Mouse (Mus musculus) hindbrain, embryonic 16.5 days (tissue): ENCODE data around the gene Mtss1l. TPM values are rescaled to one million over a fixed set of nuclear protein-coding genes. Genes with fewer than 3 reads are reported as not detected.

ENCODE experiments used
- ATAC-seq: fragments of 200-750 bp; cut with Nextera tagmentation; 2 replicates; pipeline ENCODE4 v1.8.0; 2017; ENCODE audit warnings: moderate TSS enrichment, moderate library complexity
- H3K27ac ChIP-seq: fragments of 300-500 bp; sonication (generic); 2 replicates; pipeline ENCODE4 v1.5.1; 2014; ENCODE audit warnings: low read depth, mild to moderate bottlenecking, control low read depth, low read length, moderate library complexity
- H3K27me3 ChIP-seq: fragments of 300-500 bp; sonication (generic); replicated peaks from 2 replicates; pipeline ENCODE4 v1.6.1; 2014; ENCODE audit warnings: low read length; ENCODE audit not compliant: control insufficient read depth, insufficient read depth
- H3K36me3 ChIP-seq: fragments of 300-500 bp; sonication (generic); 2 replicates; pipeline ENCODE4 v1.6.1; 2014; ENCODE audit warnings: mild to moderate bottlenecking, low read length, moderate library complexity, mixed read lengths; ENCODE audit not compliant: control insufficient read depth, insufficient read depth
- H3K4me1 ChIP-seq: fragments of 300-500 bp; sonication (generic); 2 replicates; pipeline ENCODE4 v1.6.1; 2014; ENCODE audit warnings: low read depth, low read length; ENCODE audit not compliant: control insufficient read depth, insufficient read depth
- H3K4me2 ChIP-seq: fragments of 300-500 bp; sonication (generic); 2 replicates; pipeline ENCODE4 v1.6.1; 2014; ENCODE audit warnings: mild to moderate bottlenecking, low read length, control low read depth, moderate library complexity
- H3K4me3 ChIP-seq: fragments of 300-500 bp; sonication (generic); 2 replicates; pipeline ENCODE4 v1.5.1; 2014; ENCODE audit warnings: mild to moderate bottlenecking, low read length, control low read depth, moderate library complexity
- H3K9ac ChIP-seq: fragments of 300-500 bp; sonication (generic); 2 replicates; pipeline ENCODE4 v1.6.1; 2014; ENCODE audit warnings: low read depth, mild to moderate bottlenecking, control low read depth, low read length, moderate library complexity
- H3K9me3 ChIP-seq: fragments of 300-500 bp; sonication (generic); 2 replicates; pipeline ENCODE4 v1.6.1; 2014; ENCODE audit warnings: mild to moderate bottlenecking, low read length, moderate library complexity; ENCODE audit not compliant: control insufficient read depth
- WGBS: fragments of 180-500 bp; shearing (Covaris S2); extraction: QIAGEN DNeasy Blood & Tissue Kit; methylation state at CpG from one replicate; pipeline ENCODE4 v1.1.7; 2014; 5-methylcytosine and 5-hydroxymethylcytosine counted together
- polyA plus RNA-seq: library from polyadenylated mRNA; unstranded; fragments of >200 nt; fragmentation: Nextera tagmentation; extraction: Ambion mirVana; gene quantifications from 2 replicates; pipeline ENCODE4 v1.2.1, GENCODE M21; 2015

The Mtss1l gene
- polyA plus RNA-seq, 1 experiment from 2014 or later: 28.8 TPM

GRCm38 (mm10) chr8:110714827-110715519 lies 6.3 kb upstream of the Mtss1l start:
- no peak for ATAC-seq
- H3K27ac ChIP-seq: peak overlapping the region; percentile 79
- no peak overlapping the region for H3K4me2 ChIP-seq
- WGBS: 59% methylated on average over 15 of the region's 15 CpGs
- H3K4me3 ChIP-seq: no peak overlapping the region
- no peaks in the 10 kb centered on the region for H3K9me3 ChIP-seq
- no peaks in the 10 kb centered on the region for H3K27me3 ChIP-seq
- peaks cover 53% of the 10 kb centered on the region for H3K4me1 ChIP-seq
- peak overlapping the region; percentile 38; the same call in 1 of the 2 replicates for H3K9ac ChIP-seq
- peaks cover 10% of the 10 kb centered on the region; the same call in 1 of the 2 replicates for H3K36me3 ChIP-seq

DNA sequence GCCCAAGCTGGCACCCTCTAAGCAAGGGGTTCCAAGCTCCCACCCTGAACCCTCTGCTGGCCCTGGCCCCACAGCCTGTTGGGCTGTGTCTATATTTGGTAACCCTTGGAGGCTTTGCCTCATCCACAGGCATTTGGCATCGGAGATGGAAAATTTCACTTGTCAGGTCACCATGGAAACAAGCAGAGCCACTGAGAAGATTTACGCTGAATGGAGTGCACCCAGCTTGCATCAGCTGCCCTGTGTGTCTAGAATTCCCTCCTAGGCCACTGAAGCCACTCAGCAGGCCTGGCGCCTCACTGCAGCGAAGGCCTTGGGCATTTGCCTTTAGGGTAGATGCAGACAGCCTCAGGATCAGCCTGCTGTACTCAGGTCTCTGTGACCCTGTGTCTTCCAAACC lies 5.2 kb upstream of the Mtss1l start:
- Histone ChIP-seq H3K9me3 (no peaks in the 10 kb centered on the region), H3K27me3 (no peaks in the 10 kb centered on the region), H3K9ac (peak overlapping the region; percentile 35; the same call in 1 of the 2 replicates), H3K4me1 (peaks cover 60% of the 10 kb centered on the region), H3K4me3 (no peak overlapping the region), H3K36me3 (peaks cover 10% of the 10 kb centered on the region; the same call in 1 of the 2 replicates), H3K27ac (peak overlapping the region; percentile 79), H3K4me2 (no peak overlapping the region)
- WGBS: 39% methylated on average over 4 of the region's 4 CpGs
- peak; percentile 63 for ATAC-seq

DNA sequence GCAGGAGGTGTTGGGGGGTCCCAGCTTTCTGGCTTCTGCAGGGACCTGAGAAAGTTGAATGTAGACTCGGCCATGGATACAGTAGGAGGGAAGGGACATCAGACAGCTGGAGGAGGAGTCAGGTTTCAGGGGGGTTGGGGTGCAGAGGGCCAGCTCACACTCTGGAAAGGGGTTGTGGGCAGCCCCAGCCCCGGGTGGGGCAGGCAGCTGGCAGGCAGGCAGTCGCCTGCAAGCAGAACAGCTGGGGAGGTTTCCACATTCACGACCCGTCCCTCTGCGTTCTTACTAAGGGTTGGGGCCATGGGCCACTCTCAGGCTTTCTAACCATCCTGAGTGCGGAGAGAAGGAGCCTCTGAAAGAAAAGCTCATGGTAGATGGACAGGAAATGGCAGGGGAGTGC lies 4.1 kb upstream of the Mtss1l start:
- H3K4me2 ChIP-seq: no peak overlapping the region
- peaks cover 56% of the 10 kb centered on the region for H3K4me1 ChIP-seq
- H3K36me3 ChIP-seq: 0 out of 2 replicates have a peak, but pooled peaks cover 4% of the 10 kb centered on the region
- no peak for ATAC-seq
- H3K4me3 ChIP-seq: no peak overlapping the region
- 0 out of 2 replicates have a peak overlapping the region, but pooled peaks have one; percentile 29 for H3K27ac ChIP-seq
- H3K9ac ChIP-seq: no peak overlapping the region
- no peaks in the 10 kb centered on the region for H3K9me3 ChIP-seq
- WGBS: 63% methylated on average over 7 of the region's 7 CpGs
- no peaks in the 10 kb centered on the region for H3K27me3 ChIP-seq

DNA sequence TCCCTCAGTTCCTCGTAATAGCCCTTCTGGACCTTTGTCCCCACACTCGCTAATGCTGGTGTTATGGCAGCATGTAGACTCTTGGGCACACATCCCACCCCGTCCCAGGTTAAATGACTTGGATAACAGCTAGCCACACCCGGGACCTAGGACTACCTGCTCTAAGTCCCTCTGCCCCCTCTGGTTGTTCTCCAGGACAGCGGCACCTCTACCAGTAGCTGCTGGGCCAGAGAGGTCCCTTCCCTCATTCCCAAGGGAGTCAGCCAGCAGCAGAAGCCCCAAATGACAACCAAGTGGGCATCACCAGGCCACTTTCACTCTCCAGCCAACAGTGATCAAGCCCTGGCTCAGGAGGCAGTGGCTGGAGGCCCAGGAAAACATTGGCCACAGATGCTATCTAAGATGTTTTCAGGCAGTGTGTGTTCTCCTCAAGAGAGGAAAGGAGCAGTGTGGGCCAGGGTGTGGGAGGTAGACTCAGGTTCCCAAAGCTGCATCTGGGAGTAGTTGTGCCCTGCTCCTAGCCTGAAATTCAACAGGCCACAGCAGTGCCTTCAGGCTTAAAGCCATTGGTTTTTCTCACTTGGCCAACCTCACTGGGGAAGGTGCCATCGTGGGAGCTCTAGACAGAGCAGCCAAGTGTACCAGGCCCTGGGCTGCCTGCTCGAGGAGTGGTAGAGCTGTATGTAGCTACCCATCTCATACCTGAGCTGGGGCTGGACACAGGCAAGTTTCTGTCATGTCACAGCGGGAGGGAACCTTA lies 2.9 kb upstream of the Mtss1l start:
- Histone ChIP-seq H3K36me3 (no peaks in the 10 kb centered on the region), H3K27ac (peak overlapping the region; percentile 98), H3K27me3 (no peaks in the 10 kb centered on the region), H3K4me1 (peaks cover 66% of the 10 kb centered on the region), H3K9ac (peak overlapping the region; percentile 28; the same call in 1 of the 2 replicates), H3K9me3 (no peaks in the 10 kb centered on the region), H3K4me3 (no peak overlapping the region), H3K4me2 (no peak overlapping the region)
- WGBS: 84% methylated on average over 8 of the region's 8 CpGs
- no peak for ATAC-seq

DNA sequence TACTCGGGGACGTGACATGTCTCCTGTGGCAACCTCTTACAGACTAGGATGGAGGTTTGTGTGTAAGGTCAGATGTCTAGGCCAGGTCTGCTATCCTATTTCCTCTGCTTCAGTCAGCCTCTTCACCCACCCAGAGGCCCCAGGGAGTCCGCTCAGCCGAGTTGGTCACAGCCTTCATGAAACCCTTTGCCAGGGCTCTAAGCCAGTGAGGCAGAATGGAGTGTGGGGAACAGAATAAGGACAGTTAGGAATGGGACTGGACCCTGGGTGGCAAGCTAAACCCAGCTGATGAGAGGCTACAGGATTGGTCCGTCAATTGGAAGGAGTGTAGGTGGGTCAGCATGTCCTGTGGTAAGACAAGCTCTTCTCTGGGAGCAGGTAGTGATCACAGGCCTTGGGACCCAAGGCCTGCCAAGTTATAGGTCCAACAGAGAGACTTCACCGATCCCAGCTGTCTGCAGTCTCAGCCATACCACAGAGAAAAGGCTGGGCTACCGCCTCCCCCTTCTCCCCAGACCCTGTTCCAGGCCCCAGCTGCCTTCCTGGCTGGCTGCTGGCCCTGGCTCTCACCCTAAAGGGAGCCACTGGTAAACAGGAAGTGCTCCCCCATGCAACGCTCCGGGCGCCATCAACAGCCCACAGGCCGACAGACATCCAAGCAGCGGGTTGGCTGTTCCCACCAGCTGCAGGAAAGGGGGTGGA lies 2.2 kb upstream of the Mtss1l start:
- 34% methylated on average over 12 of the region's 12 CpGs for WGBS
- H3K27ac ChIP-seq: peak overlapping the region; percentile 98
- peaks cover 73% of the 10 kb centered on the region for H3K4me1 ChIP-seq
- ATAC-seq: peak; percentile 24
- H3K4me3 ChIP-seq: no peak overlapping the region
- H3K9me3 ChIP-seq: no peaks in the 10 kb centered on the region
- peak overlapping the region; percentile 99 for H3K9ac ChIP-seq
- H3K4me2 ChIP-seq: no peak overlapping the region
- no peaks in the 10 kb centered on the region for H3K36me3 ChIP-seq
- no peaks in the 10 kb centered on the region for H3K27me3 ChIP-seq

- H3K27ac ChIP-seq: peak overlapping the region; percentile 98
- no peaks in the 10 kb centered on the region for H3K36me3 ChIP-seq
- WGBS: 56% methylated on average over 6 of the region's 6 CpGs
- no peaks in the 10 kb centered on the region for H3K27me3 ChIP-seq
- peak overlapping the region; percentile 96 for H3K4me2 ChIP-seq
- peak overlapping the region; percentile 99 for H3K9ac ChIP-seq
- H3K9me3 ChIP-seq: no peaks in the 10 kb centered on the region
- H3K4me1 ChIP-seq: peaks cover 78% of the 10 kb centered on the region
- peak overlapping the region; percentile 87 for H3K4me3 ChIP-seq
- no peak for ATAC-seq
Measured at GRCm38 (mm10) chr8:110719898-110720653, 1.2 kb upstream of the Mtss1l start.

GRCm38 (mm10) chr8:110721606-110722413 lies 534 bp downstream of the Mtss1l start:
- peaks cover 4% of the 10 kb centered on the region; the same call in 1 of the 2 replicates for H3K36me3 ChIP-seq
- 1% methylated on average over 55 of the region's 59 CpGs for WGBS
- peak; percentile 18 for ATAC-seq
- no peaks in the 10 kb centered on the region for H3K9me3 ChIP-seq
- H3K9ac ChIP-seq: peak overlapping the region; percentile 99
- peaks cover 78% of the 10 kb centered on the region for H3K4me1 ChIP-seq
- H3K27me3 ChIP-seq: no peaks in the 10 kb centered on the region
- H3K4me2 ChIP-seq: peak overlapping the region; percentile 96
- peak overlapping the region; percentile 87 for H3K4me3 ChIP-seq
- peak overlapping the region; percentile 98 for H3K27ac ChIP-seq

DNA sequence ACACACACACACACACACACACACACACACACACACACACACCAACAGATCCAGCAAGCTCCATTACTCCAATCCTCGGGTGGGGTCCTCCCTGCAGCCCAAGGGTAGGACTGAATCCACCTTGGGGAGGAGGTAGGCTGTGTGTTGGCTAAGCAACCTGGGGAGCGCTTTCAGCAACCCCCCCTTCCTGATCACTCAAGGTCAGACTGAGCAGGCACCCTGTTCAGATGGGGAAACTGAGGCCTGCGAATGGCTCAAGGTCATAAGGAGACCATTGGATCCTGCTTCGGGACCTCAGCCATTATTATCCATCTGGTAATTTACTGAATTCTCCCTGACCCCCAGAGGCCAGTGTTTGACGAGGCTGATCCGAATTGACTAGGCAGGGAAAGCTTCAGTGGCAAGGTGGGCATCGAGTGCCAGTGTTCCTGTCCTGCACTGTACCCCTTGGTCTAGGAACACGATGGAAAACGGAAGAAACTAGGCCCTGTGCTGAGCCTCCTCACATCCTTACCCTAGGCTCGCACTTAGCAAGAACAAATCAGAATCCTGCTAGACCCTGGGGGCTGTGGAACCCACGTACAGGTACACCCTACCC lies 1.2 kb downstream of the Mtss1l start:
- H3K27ac ChIP-seq: peak overlapping the region; percentile 98
- 32% methylated on average over 11 of the region's 11 CpGs for whole genome bisulfite sequencing
- peaks cover 75% of the 10 kb centered on the region for H3K4me1 ChIP-seq
- H3K27me3 ChIP-seq: no peaks in the 10 kb centered on the region
- no peaks in the 10 kb centered on the region for H3K9me3 ChIP-seq
- no peak for ATAC-seq
- H3K36me3 ChIP-seq: peaks cover 10% of the 10 kb centered on the region
- peak overlapping the region; percentile 99 for H3K9ac ChIP-seq
- H3K4me3 ChIP-seq: peak overlapping the region; percentile 87
- H3K4me2 ChIP-seq: peak overlapping the region; percentile 96
